Mouse (Mus musculus) G1E (cell line): ENCODE measurements around the gene Gba2. TPM values are rescaled to one million over a fixed set of nuclear protein-coding genes. Genes with fewer than 3 reads are reported as not detected.
"Not testable (repeated sequence)": the region's sequence is repeated elsewhere in the genome, so short reads cannot be mapped to it uniquely, and the experiment has no call there.

Source experiments
- ATAC-seq: 2 replicates; pipeline ENCODE4 v1.8.0; 2016; ENCODE audit warnings: mild to moderate bottlenecking; ENCODE audit not compliant: insufficient number of reproducible peaks, poor library complexity, low FRiP score, severe bottlenecking; ENCODE audit errors: extremely low read depth
- DNase-seq: peaks from one replicate; pipeline ENCODE4 v3.0.0; 2012; ENCODE audit warnings: low spot score
- H3K27me3 ChIP-seq: 2 replicates; pipeline ENCODE4 v1.6.1; 2012; ENCODE audit warnings: mild to moderate bottlenecking, low read length, inconsistent platforms; ENCODE audit not compliant: insufficient read depth
- H3K36me3 ChIP-seq: replicated peaks from 2 replicates; pipeline ENCODE3; 2012; ENCODE audit warnings: mild to moderate bottlenecking, inconsistent platforms
- H3K4me1 ChIP-seq: 2 replicates; pipeline ENCODE4 v1.6.1; 2012; ENCODE audit warnings: low read depth, low read length, inconsistent platforms, mixed read lengths; ENCODE audit not compliant: insufficient read depth
- H3K4me3 ChIP-seq: 2 replicates; pipeline ENCODE4 v1.5.1; 2012; ENCODE audit warnings: low read depth, mild to moderate bottlenecking, inconsistent platforms, low read length, moderate library complexity, mixed read lengths
- H3K9me3 ChIP-seq: replicated peaks from 2 replicates; pipeline ENCODE4 v1.6.1; 2012; ENCODE audit warnings: inconsistent platforms
- CTCF ChIP-seq: IDR thresholded peaks from 2 replicates; pipeline ENCODE4 v1.5.1; 2012; ENCODE audit warnings: low read depth, low read length, inconsistent platforms, mixed read lengths
- GATA1 ChIP-seq: IDR thresholded peaks from 2 replicates; pipeline ENCODE4 v1.6.1; 2012; ENCODE audit warnings: borderline replicate concordance, low read length, inconsistent platforms, mixed read lengths
- GATA2 ChIP-seq: IDR thresholded peaks from 2 replicates; pipeline ENCODE4 v1.6.1; 2012; ENCODE audit warnings: low read depth, low read length, inconsistent platforms, borderline replicate concordance
- POLR2AphosphoS5 ChIP-seq: IDR thresholded peaks from 2 replicates; pipeline ENCODE4 v1.6.1; 2012; ENCODE audit warnings: low read depth, low read length, inconsistent platforms; ENCODE audit not compliant: insufficient replicate concordance
- TAL1 ChIP-seq: conservative IDR thresholded peaks from 2 replicates; pipeline ENCODE4 v1.6.1; 2012; ENCODE audit warnings: low read depth, low read length, inconsistent platforms, mixed read lengths
- polyA plus RNA-seq: library from polyadenylated mRNA; stranded (reverse); fragments of >175 nt; gene quantifications from 2 replicates; pipeline ENCODE4 v1.2.3, GENCODE M21; 2012
- total RNA-seq, 2 experiments: library from RNA; stranded (forward) in 1 of 2; stranded (reverse) in 1 of 2; fragments of 200-1000 nt in 1 of 2; fragments of >200 nt in 1 of 2; fragmentation: Nextera tagmentation in 1 of 2; gene quantifications; 2 replicates each; pipeline ENCODE4 v1.2.3; 2014 to 2017

The Gba2 gene
- total and polyA plus RNA-seq, 3 experiments = 12.6 to 21.4 (median 18.3) TPM

- DNase-seq = no peak
- Histone ChIP-seq H3K4me1 (peaks cover 48% of the 10 kb centered on the region), H3K9me3 (peaks cover 8% of the 10 kb centered on the region), H3K27me3 (no peaks in the 10 kb centered on the region), H3K36me3 (peaks cover 92% of the 10 kb centered on the region), H3K4me3 (no peak overlapping the region)
- no peak for ATAC-seq
- TF ChIP-seq GATA1 = no peak
- TF ChIP-seq GATA2 = no peak
- TF ChIP-seq TAL1 = no peak
- no peak for TF ChIP-seq CTCF
- no peak for TF ChIP-seq POLR2AphosphoS5
Observed at GRCm38 (mm10) chr4:43555926-43556325, 22.7 kb downstream of the Gba2 start.

- Histone ChIP-seq H3K27me3 (no peaks in the 10 kb centered on the region), H3K36me3 (peaks cover 99% of the 10 kb centered on the region), H3K4me3 (no peak overlapping the region), H3K4me1 (peaks cover 28% of the 10 kb centered on the region), H3K9me3 (peaks cover 8% of the 10 kb centered on the region)
- TF ChIP-seq CTCF (no peak), GATA1 (no peak), POLR2AphosphoS5 (no peak), GATA2 (no peak), TAL1 (no peak)
- no peak for ATAC-seq
- no peak for DNase-seq
Observed at GRCm38 (mm10) chr4:43553891-43554290, 24.8 kb downstream of the Gba2 start.

- ATAC-seq (no peak), DNase-seq (no peak)
- Histone ChIP-seq H3K27me3 (peaks cover 1% of the 10 kb centered on the region; the same call in 1 of the 2 replicates), H3K4me1 (peaks cover 14% of the 10 kb centered on the region), H3K36me3 (peaks cover 99% of the 10 kb centered on the region), H3K4me3 (no peak overlapping the region), H3K9me3 (peaks cover 8% of the 10 kb centered on the region)
- TF ChIP-seq TAL1 (no peak), GATA2 (no peak), GATA1 (no peak), CTCF (no peak), POLR2AphosphoS5 (no peak)
Observed at GRCm38 (mm10) chr4:43552437-43552836, 26.2 kb downstream of the Gba2 start.

GRCm38 (mm10) chr4:43551854-43552253, 26.8 kb downstream of the Gba2 start:
- not testable (repeated sequence) for ATAC-seq, H3K9me3 ChIP-seq, H3K4me3 ChIP-seq, DNase-seq, H3K27me3 ChIP-seq, H3K4me1 ChIP-seq
- H3K36me3 ChIP-seq = peaks cover 99% of the 10 kb centered on the region

GRCm38 (mm10) chr4:43549055-43549454, 29.6 kb downstream of the Gba2 start:
- peaks cover 2% of the 10 kb centered on the region; the same call in 1 of the 2 replicates for H3K27me3 ChIP-seq
- peaks cover 4% of the 10 kb centered on the region; the same call in 1 of the 2 replicates for H3K4me1 ChIP-seq
- H3K9me3 ChIP-seq = peaks cover 8% of the 10 kb centered on the region
- DNase-seq = no peak
- ATAC-seq = no peak
- peaks cover 99% of the 10 kb centered on the region for H3K36me3 ChIP-seq
- H3K4me3 ChIP-seq = no peak overlapping the region
- TF ChIP-seq TAL1 = no peak
- no peak for TF ChIP-seq GATA2
- no peak for TF ChIP-seq POLR2AphosphoS5
- TF ChIP-seq CTCF = no peak
- no peak for TF ChIP-seq GATA1

GRCm38 (mm10) chr4:43547160-43547559, 31.5 kb downstream of the Gba2 start:
- Histone ChIP-seq H3K4me3 (no peak overlapping the region), H3K4me1 (0 out of 2 replicates have a peak, but pooled peaks cover 3% of the 10 kb centered on the region), H3K9me3 (peaks cover 10% of the 10 kb centered on the region), H3K36me3 (peaks cover 99% of the 10 kb centered on the region), H3K27me3 (peaks cover 2% of the 10 kb centered on the region; the same call in 1 of the 2 replicates)
- no peak for DNase-seq
- ATAC-seq = no peak
- TF ChIP-seq TAL1 = no peak

GRCm38 (mm10) chr4:43546375-43547047, 32.2 kb downstream of the Gba2 start:
- TF ChIP-seq POLR2AphosphoS5 = no peak
- no peak for TF ChIP-seq GATA1
- no peak for TF ChIP-seq TAL1
- TF ChIP-seq GATA2 = no peak
- TF ChIP-seq CTCF = no peak
- Histone ChIP-seq H3K27me3 (peaks cover 2% of the 10 kb centered on the region; the same call in 1 of the 2 replicates), H3K9me3 (peaks cover 11% of the 10 kb centered on the region), H3K4me1 (0 out of 2 replicates have a peak, but pooled peaks cover 3% of the 10 kb centered on the region), H3K36me3 (peaks cover 100% of the 10 kb centered on the region), H3K4me3 (no peak overlapping the region)
- DNase-seq (no peak), ATAC-seq (no peak)
